Mouse (Mus musculus) erythroblast, embryonic 14.5 days (primary cell): ENCODE data around the gene Shh. TPM values are rescaled to one million over a fixed set of nuclear protein-coding genes. Genes with fewer than 3 reads are reported as not detected.

Source experiments
- H3K27me3 ChIP-seq: 2 replicates; pipeline ENCODE4 v1.6.1; 2012; ENCODE audit warnings: inconsistent platforms; ENCODE audit not compliant: control insufficient read depth
- H3K36me3 ChIP-seq: 2 replicates; pipeline ENCODE4 v1.6.1; 2012; ENCODE audit warnings: mild to moderate bottlenecking, inconsistent platforms; ENCODE audit not compliant: control insufficient read depth
- H3K4me1 ChIP-seq: 2 replicates; pipeline ENCODE4 v1.6.1; 2012; ENCODE audit warnings: inconsistent platforms; ENCODE audit not compliant: control insufficient read depth
- H3K4me3 ChIP-seq: replicated peaks from 2 replicates; pipeline ENCODE3; 2012; ENCODE audit warnings: moderate library complexity, mild to moderate bottlenecking, inconsistent platforms
- H3K9me3 ChIP-seq: 2 replicates; pipeline ENCODE4 v1.6.1; 2012; ENCODE audit warnings: low read length, inconsistent platforms, mixed read lengths; ENCODE audit not compliant: control insufficient read depth
- GATA1 ChIP-seq: IDR thresholded peaks from 2 replicates; pipeline ENCODE4 v1.6.1; 2012; ENCODE audit warnings: low read length, inconsistent platforms, mixed read lengths
- TAL1 ChIP-seq: IDR thresholded peaks from 3 replicates; pipeline ENCODE4 v1.6.1; 2012; ENCODE audit warnings: low read length, inconsistent platforms, mixed read lengths
- polyA plus RNA-seq: library from polyadenylated mRNA; stranded (reverse); fragments of >175 nt; gene quantifications from 2 replicates; pipeline ENCODE4 v1.2.3, GENCODE M21; 2012

The Shh gene
- polyA plus RNA-seq, 1 experiment: 0.01 TPM

GRCm38 (mm10) chr5:28459456-28460225, 7.4 kb downstream of the Shh start:
- Histone ChIP-seq H3K4me1 (no peaks in the 10 kb centered on the region), H3K4me3 (no peak overlapping the region), H3K27me3 (peaks cover 89% of the 10 kb centered on the region), H3K36me3 (no peaks in the 10 kb centered on the region), H3K9me3 (no peaks in the 10 kb centered on the region)
- TF ChIP-seq TAL1 (no peak), GATA1 (no peak)

DNA sequence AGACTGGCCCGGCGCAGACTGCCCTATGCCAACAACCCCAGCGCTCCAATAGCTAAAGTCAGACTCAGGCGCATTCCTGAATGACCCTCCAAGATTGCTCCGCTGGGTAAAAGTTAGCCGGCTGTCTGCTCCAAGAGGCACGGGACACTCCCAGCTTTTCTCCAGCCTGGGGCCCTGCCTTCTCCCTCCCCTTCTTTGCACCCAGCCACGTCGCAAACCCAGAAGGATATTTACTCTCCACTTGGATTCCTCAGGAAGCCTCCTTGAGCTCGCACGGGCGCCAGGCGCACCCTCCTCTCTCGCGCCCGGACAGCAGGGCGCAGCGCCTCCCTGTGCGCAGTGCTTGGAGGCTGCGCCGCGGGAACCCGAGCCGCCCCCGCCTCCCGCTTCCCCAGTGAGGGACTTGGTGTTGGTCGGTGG, 8.2 kb downstream of the Shh start:
- Histone ChIP-seq H3K4me3 (no peak overlapping the region), H3K9me3 (no peaks in the 10 kb centered on the region), H3K36me3 (no peaks in the 10 kb centered on the region), H3K27me3 (peaks cover 81% of the 10 kb centered on the region), H3K4me1 (no peaks in the 10 kb centered on the region)
- no peak for TF ChIP-seq GATA1
- no peak for TF ChIP-seq TAL1

DNA sequence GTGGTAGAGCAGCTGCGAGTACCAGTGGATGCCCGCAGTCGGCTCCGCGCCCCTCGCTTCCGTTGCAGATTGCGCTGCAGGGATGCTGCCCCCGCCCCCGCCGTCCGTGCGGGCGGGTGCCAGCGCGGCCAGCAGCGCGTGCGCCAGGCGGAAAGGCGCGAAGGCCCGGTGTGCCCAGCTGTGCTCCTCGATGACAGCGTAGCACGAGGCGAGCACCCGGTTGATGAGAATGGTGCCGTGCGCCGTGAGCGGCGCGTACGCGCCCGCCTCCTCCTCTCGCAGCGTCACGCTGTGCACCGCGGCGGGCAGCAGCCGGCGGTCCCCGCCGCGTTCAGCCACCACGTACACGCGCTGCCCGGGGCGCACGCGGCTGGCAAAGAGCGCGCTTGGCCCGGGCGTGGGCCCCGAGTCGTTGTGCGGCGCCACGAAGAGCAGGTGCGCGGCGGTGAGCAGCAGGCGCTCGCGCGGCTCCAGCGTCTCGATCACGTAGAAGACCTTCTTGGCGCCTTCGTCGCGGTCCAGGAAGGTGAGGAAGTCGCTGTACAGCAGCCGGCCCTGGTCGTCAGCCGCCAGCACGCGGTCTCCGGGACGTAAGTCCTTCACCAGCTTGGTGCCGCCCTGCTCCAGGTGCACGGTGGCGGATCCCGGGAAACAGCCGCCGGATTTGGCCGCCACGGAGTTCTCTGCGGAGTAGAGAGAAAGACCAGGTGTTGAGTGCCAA, 9.0 kb downstream of the Shh start:
- H3K4me3 ChIP-seq: no peak overlapping the region
- TF ChIP-seq TAL1: no peak
- TF ChIP-seq GATA1: no peak
- no peaks in the 10 kb centered on the region for H3K36me3 ChIP-seq
- H3K27me3 ChIP-seq: peaks cover 73% of the 10 kb centered on the region
- H3K9me3 ChIP-seq: no peaks in the 10 kb centered on the region
- no peaks in the 10 kb centered on the region for H3K4me1 ChIP-seq

DNA sequence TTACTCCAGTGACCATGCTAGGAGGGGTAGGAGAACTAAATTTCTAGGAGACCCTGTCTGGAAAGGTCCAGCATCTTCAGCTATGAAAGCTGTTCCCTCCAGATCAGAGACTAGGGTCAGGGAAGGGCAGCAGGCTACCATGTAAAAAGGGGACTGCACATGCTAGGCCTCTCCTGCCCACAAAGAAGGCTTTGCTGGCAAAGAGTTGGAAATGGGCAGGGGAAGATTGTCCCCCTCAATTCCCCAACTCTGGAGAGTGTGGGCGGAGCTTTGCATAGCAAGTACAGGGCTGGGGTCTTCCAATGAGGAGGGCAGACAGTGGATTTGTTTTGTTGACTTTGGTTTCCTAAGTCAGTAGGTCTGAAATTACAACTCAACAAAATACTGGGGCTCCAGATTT, 10.7 kb downstream of the Shh start:
- Histone ChIP-seq H3K27me3 (peaks cover 56% of the 10 kb centered on the region), H3K4me3 (no peak overlapping the region), H3K36me3 (no peaks in the 10 kb centered on the region), H3K4me1 (no peaks in the 10 kb centered on the region), H3K9me3 (no peaks in the 10 kb centered on the region)
- no peak for TF ChIP-seq TAL1
- no peak for TF ChIP-seq GATA1

- peaks cover 50% of the 10 kb centered on the region for H3K27me3 ChIP-seq
- no peak overlapping the region for H3K4me3 ChIP-seq
- H3K36me3 ChIP-seq: no peaks in the 10 kb centered on the region
- no peaks in the 10 kb centered on the region for H3K4me1 ChIP-seq
- H3K9me3 ChIP-seq: no peaks in the 10 kb centered on the region
- no peak for TF ChIP-seq GATA1
- TF ChIP-seq TAL1: no peak
Measured at GRCm38 (mm10) chr5:28455721-28456120, 11.3 kb downstream of the Shh start.

DNA sequence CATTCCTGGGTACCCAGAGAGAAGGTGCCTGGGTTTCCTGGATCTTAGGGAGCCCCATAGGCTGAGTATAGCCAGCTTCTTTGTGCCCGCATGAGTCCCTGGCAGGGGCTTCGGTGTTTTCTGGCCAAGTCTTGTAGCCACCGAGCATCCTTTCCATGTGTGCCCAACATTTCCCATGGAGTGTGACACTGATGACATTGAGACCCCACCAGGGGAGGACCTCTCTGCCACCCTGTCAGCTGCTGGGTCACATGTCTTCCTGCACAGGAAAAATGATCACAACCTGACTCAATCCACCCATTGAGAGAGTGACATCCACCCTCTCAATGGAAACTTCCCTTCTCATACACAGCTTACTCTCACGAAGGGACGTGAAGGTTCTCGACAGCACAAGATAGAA, 12.5 kb downstream of the Shh start:
- Histone ChIP-seq H3K27me3 (peaks cover 38% of the 10 kb centered on the region), H3K4me1 (no peaks in the 10 kb centered on the region), H3K36me3 (no peaks in the 10 kb centered on the region), H3K9me3 (no peaks in the 10 kb centered on the region), H3K4me3 (no peak overlapping the region)
- TF ChIP-seq GATA1 (no peak), TAL1 (no peak)

DNA sequence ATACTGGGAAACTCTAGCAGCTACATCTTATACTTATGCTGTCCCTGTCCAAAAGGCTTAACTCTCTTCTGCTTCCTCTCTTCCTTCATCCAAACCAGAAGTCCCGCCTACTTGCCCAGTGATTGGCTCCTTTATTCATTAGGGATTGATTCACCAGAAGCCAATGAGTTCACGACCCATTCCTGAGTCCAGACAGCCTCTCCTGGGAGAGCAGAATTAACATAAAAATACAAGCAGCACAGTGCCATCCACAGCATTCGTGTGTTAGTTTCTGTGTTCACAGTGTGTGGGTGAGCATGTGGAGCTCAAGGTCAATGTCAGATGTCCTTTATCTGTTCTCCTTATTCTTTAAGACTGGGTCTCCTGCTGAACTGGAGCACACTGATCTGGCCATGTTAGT, 13.5 kb downstream of the Shh start:
- Histone ChIP-seq H3K4me1 (no peaks in the 10 kb centered on the region), H3K9me3 (no peaks in the 10 kb centered on the region), H3K36me3 (no peaks in the 10 kb centered on the region), H3K27me3 (peaks cover 28% of the 10 kb centered on the region), H3K4me3 (no peak overlapping the region)
- TF ChIP-seq GATA1 (no peak), TAL1 (no peak)

DNA sequence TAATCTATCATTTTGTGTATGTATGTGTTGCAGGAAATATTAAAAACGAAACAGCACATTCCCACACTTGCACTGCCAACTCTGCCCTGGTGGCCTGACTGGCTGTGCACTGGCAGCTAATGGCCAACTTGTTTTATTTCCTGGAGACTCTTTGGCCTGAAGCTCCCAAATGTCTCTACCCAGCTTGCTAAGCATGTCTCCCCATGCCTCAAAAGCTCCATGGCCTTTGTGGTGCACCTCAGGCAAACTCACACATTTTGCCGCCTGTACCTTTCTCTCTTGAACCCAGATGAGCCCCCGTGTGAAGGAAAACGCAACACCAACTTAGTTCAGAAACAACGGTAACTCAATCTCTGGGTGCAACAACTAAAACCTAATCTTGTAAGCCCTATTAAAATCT, 14.0 kb downstream of the Shh start:
- Histone ChIP-seq H3K4me3 (no peak overlapping the region), H3K4me1 (no peaks in the 10 kb centered on the region), H3K36me3 (no peaks in the 10 kb centered on the region), H3K27me3 (peaks cover 23% of the 10 kb centered on the region), H3K9me3 (no peaks in the 10 kb centered on the region)
- TF ChIP-seq GATA1: no peak
- TF ChIP-seq TAL1: no peak

DNA sequence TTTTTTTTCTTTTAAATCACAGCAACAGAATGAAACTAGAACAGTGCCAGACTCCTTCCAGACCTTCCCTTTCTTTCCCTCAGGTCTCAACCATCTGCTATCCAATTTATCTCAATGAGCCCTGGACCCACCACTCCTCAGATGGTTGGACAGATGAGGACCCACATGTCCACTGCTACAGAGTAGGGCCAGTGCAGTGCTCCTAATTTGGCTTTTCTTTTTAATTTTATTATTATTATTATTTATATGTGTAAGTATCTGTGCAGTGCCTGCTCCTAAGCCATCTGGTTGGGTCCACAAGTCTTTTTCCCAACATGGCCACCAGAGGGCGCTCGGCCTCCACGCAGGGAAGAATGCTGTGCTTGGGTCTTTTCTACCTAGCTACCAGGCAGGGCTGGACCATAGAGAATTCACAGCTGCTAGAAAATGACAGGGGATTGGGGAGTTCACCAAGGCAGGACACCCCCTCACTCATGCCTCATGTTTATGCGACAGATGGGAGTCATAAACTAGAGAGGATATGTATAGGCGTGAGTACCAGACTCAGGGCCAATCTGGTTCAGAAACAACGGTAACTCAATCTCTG, 15.9 kb downstream of the Shh start:
- H3K36me3 ChIP-seq: no peaks in the 10 kb centered on the region
- TF ChIP-seq TAL1: no peak
- no peak for TF ChIP-seq GATA1
- H3K4me1 ChIP-seq: no peaks in the 10 kb centered on the region
- H3K9me3 ChIP-seq: no peaks in the 10 kb centered on the region
- peaks cover 5% of the 10 kb centered on the region for H3K27me3 ChIP-seq
- no peak overlapping the region for H3K4me3 ChIP-seq
